Mouse (Mus musculus) intestine, postnatal 0 days (tissue): Measurements from ENCODE around the gene Castor2. TPM values are rescaled to one million over a fixed set of nuclear protein-coding genes. Genes with fewer than 3 reads are reported as not detected.

Source experiments
- ATAC-seq: fragments of 200-750 bp; cut with Nextera tagmentation; 2 replicates; pipeline ENCODE4 v1.8.0; 2017; ENCODE audit warnings: mild to moderate bottlenecking, moderate TSS enrichment, moderate library complexity
- H3K27ac ChIP-seq: fragments of 300-500 bp; sonication (generic); 2 replicates; pipeline ENCODE4 v1.5.1; 2014; ENCODE audit warnings: mild to moderate bottlenecking, low read depth, low read length, moderate library complexity
- H3K27me3 ChIP-seq: fragments of 300-500 bp; sonication (generic); replicated peaks from 2 replicates; pipeline ENCODE4 v1.6.1; 2014; ENCODE audit warnings: low read length, mixed read lengths; ENCODE audit not compliant: control insufficient read depth, insufficient read depth
- H3K36me3 ChIP-seq: fragments of 300-500 bp; sonication (generic); 2 replicates; pipeline ENCODE4 v1.6.1; 2014; ENCODE audit warnings: mild to moderate bottlenecking, moderate library complexity; ENCODE audit not compliant: control insufficient read depth, insufficient read depth
- H3K4me1 ChIP-seq: fragments of 300-500 bp; sonication (generic); replicated peaks from 2 replicates; pipeline ENCODE4 v1.6.1; 2014; ENCODE audit warnings: antibody characterized with exemption, low read length, mixed read lengths; ENCODE audit not compliant: control insufficient read depth, insufficient read depth
- H3K4me2 ChIP-seq: fragments of 300-500 bp; sonication (generic); replicated peaks from 2 replicates; pipeline ENCODE4 v1.6.1; 2014; ENCODE audit warnings: low read depth, mild to moderate bottlenecking, moderate library complexity
- H3K4me3 ChIP-seq: fragments of 300-500 bp; sonication (generic); 2 replicates; pipeline ENCODE4 v1.5.1; 2014; ENCODE audit warnings: low read depth, low read length
- H3K9ac ChIP-seq: fragments of 300-500 bp; sonication (generic); 2 replicates; pipeline ENCODE4 v1.6.1; 2014; ENCODE audit warnings: mild to moderate bottlenecking, low read depth, low read length
- H3K9me3 ChIP-seq: fragments of 300-500 bp; sonication (generic); 2 replicates; pipeline ENCODE4 v1.6.1; 2016; ENCODE audit warnings: mixed run types; ENCODE audit not compliant: control insufficient read depth
- CTCF ChIP-seq: sonication (generic); IDR thresholded peaks from 2 replicates; pipeline ENCODE4 v1.5.1; 2016; ENCODE audit warnings: low read depth, mild to moderate bottlenecking, control low read depth, antibody characterized with exemption, moderate library complexity
- WGBS: fragments of 180-500 bp; shearing (Covaris S2); extraction: QIAGEN DNeasy Blood & Tissue Kit; methylation state at CpG from one replicate; pipeline ENCODE4 v1.1.7; 2014; 5-methylcytosine and 5-hydroxymethylcytosine counted together
- polyA plus RNA-seq: library from polyadenylated mRNA; unstranded; fragments of >200 nt; fragmentation: Nextera tagmentation; extraction: Ambion mirVana; gene quantifications from 2 replicates; pipeline ENCODE4 v1.2.1, GENCODE M21; 2015

Gene Castor2
- polyA plus RNA-seq, 1 experiment from 2014 or later: 24.1 TPM

- Histone ChIP-seq H3K4me2 (peak overlapping the region; percentile 75), H3K27me3 (no peaks in the 10 kb centered on the region), H3K27ac (peak overlapping the region; percentile 90; the same call in 1 of the 2 replicates), H3K9ac (no peak overlapping the region), H3K4me1 (0 out of 2 replicates have a peak, but pooled peaks cover 10% of the 10 kb centered on the region), H3K4me3 (peak overlapping the region; percentile 80; the same call in 1 of the 2 replicates), H3K36me3 (no peaks in the 10 kb centered on the region), H3K9me3 (no peaks in the 10 kb centered on the region)
- no peak for ATAC-seq
- no peak for TF ChIP-seq CTCF
- WGBS: 34% methylated on average over 7 of the region's 7 CpGs
Observed at GRCm38 (mm10) chr5:134183162-134183561, 83.7 kb downstream of the Castor2 start.

DNA sequence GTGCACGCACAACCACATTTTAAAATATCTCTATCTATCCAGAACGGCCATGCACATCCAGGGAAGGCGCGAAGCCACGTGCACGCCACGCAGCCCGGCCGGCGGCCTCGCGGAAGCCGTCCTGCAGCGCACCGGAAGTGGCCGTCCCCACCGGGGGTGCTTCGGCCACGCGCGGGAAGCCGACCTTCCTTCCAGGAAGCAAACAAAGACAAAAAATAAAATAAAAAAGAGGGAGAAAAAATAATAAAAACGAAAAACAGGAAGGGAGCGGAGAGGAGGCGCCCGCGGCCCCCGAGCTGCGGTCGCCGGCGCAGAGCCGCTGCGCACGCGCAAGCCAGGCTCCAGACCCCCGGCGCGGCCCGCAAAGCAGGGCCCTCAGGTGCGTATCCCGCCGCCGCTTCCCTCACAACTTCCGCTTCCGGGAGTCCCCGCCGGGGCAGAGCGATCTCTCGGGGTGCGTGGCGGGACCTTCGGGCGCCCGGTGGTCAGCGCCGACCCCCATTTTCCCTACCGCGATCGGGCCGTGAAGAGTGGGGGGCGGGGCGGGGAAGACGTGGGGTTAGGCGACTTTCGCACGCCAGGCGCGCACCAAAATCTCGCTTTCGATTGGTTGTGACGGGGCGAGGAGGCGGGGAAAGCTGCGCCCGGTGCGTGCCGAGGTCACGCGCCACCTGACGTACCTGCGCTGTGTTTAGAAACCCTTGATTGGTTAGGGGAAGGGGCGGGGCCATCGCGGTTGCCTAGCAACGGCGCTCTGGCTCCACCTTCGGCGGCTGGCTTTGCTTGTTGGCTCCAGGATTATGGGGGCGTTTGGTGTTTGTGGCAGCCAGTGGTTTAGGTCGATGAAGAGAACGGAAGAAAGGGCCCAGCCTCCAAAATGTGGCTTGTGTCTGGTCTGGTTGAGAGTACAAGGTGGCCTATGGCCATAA lies 84.6 kb downstream of the Castor2 start, which contains the start of gene Gtf2ird2:
TSS of gene Gtf2ird2 (plus strand) at position 140 of the 929 bp plus-strand sequence.
- Histone ChIP-seq H3K27me3 (no peaks in the 10 kb centered on the region), H3K36me3 (no peaks in the 10 kb centered on the region), H3K4me1 (0 out of 2 replicates have a peak, but pooled peaks cover 10% of the 10 kb centered on the region), H3K9me3 (no peaks in the 10 kb centered on the region), H3K4me3 (peak within 1 kb of the TSS; percentile 80), H3K9ac (peak within 1 kb of the TSS; percentile 83), H3K4me2 (peak within 1 kb of the TSS; percentile 75), H3K27ac (peak within 1 kb of the TSS; percentile 90)
- ATAC-seq: peak; percentile 95
- under 1% methylated on average over 91 of the region's 92 CpGs for WGBS
- TF ChIP-seq CTCF: peak; percentile 33; the same call in 1 of the 2 replicates

DNA sequence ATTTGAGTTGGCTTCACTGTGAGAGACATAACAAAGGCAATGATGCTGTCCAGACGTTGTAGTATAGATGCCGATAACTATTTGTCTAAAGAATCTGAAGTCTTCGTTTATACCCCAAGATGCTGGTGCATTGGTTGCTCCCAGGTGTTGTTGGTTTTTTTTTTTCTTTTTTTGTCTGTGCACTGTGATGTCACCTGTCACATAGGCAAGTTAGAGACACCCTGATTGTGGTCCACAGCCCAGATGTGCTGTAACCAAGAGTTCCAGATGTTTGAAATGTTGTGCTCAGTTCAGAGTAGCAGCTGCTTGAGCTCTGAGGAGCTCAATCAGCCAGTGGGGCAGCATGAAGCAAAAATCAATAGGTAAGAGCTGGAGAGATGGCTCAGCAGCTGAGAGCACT lies 86.5 kb downstream of the Castor2 start:
- Histone ChIP-seq H3K27ac (no peak overlapping the region), H3K4me2 (no peak overlapping the region), H3K9ac (no peak overlapping the region), H3K9me3 (no peaks in the 10 kb centered on the region), H3K4me1 (0 out of 2 replicates have a peak, but pooled peaks cover 10% of the 10 kb centered on the region), H3K4me3 (no peak overlapping the region), H3K27me3 (no peaks in the 10 kb centered on the region), H3K36me3 (no peaks in the 10 kb centered on the region)
- ATAC-seq: no peak
- no peak for TF ChIP-seq CTCF
- 73% methylated on average over 3 of the region's 3 CpGs for WGBS

DNA sequence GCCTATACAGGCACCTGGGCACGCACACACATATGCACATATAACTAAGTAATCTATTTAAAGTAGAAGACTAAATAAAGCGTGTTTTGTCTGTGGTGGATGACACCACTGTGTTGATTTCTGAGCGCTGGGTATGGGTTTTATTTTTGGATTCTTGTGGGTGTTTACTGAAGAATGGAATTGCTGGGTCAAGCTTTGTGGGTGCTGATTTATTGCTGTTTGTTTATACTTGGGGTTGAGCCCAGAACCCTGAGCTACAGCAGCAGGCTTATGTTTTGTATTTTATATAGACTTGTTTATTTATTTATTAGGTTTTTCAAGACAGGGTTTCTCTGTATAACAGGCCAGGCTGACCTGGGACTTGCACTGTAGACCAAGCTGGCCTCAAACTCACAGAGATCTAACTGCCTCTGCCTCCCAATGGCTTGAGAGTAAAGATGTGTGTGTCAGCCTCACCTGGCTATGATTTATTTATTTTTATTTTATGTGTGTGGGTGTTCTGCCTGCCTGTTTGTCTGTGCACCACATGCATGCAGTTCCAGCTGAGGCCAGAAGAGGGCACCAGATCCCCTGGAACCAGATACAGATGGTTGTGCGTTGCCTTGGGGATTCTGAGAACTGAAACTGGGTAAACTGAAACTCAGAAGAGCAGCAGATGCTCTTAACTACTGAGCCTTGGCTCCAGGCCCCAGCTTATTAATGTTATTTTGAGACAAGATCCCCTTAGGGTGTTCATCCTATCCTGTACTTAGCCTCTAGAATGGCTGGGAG lies 87.6 kb downstream of the Castor2 start:
- H3K27me3 ChIP-seq: no peaks in the 10 kb centered on the region
- 70% methylated on average over 4 of the region's 4 CpGs for WGBS
- H3K4me1 ChIP-seq: 0 out of 2 replicates have a peak, but pooled peaks cover 9% of the 10 kb centered on the region
- H3K36me3 ChIP-seq: peaks cover 3% of the 10 kb centered on the region; the same call in 1 of the 2 replicates
- no peak overlapping the region for H3K27ac ChIP-seq
- H3K4me3 ChIP-seq: no peak overlapping the region
- no peak overlapping the region for H3K4me2 ChIP-seq
- H3K9me3 ChIP-seq: no peaks in the 10 kb centered on the region
- peak; percentile 91 for TF ChIP-seq CTCF
- ATAC-seq: no peak
- no peak overlapping the region for H3K9ac ChIP-seq

GRCm38 (mm10) chr5:134188571-134188970 lies 89.1 kb downstream of the Castor2 start:
- no peak overlapping the region for H3K27ac ChIP-seq
- TF ChIP-seq CTCF: no peak
- H3K27me3 ChIP-seq: no peaks in the 10 kb centered on the region
- H3K36me3 ChIP-seq: peaks cover 3% of the 10 kb centered on the region; the same call in 1 of the 2 replicates
- no peak overlapping the region for H3K4me3 ChIP-seq
- H3K4me2 ChIP-seq: no peak overlapping the region
- ATAC-seq: no peak
- 0 out of 2 replicates have a peak, but pooled peaks cover under 1% of the 10 kb centered on the region for H3K4me1 ChIP-seq
- 65% methylated on average over 7 of the region's 7 CpGs for WGBS
- no peaks in the 10 kb centered on the region for H3K9me3 ChIP-seq
- H3K9ac ChIP-seq: no peak overlapping the region

DNA sequence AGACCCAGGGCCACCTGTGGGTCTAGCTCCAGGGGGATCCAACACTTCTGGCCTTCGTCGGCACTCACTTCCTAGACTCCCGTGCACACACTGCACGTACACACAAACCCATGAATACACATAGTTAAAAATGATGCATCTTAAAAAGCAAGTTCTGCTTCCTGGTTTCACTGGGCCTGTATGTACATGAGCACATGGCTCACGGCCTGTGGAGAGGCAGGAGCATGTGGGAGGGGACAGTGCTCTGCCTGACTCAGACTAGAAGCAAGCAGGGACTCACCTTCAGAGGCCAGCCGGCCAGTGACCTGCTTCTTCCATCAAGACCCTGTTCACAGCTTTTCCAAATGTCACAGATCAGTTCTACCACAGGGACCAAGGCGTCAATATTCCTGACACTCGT lies 94.2 kb downstream of the Castor2 start:
- 85% methylated on average over 8 of the region's 8 CpGs for WGBS
- H3K4me1 ChIP-seq: no peaks in the 10 kb centered on the region
- no peaks in the 10 kb centered on the region for H3K9me3 ChIP-seq
- ATAC-seq: no peak
- no peak overlapping the region for H3K4me3 ChIP-seq
- no peak overlapping the region for H3K4me2 ChIP-seq
- no peaks in the 10 kb centered on the region for H3K27me3 ChIP-seq
- TF ChIP-seq CTCF: no peak
- H3K36me3 ChIP-seq: peaks cover 17% of the 10 kb centered on the region; the same call in 1 of the 2 replicates
- H3K9ac ChIP-seq: no peak overlapping the region
- no peak overlapping the region for H3K27ac ChIP-seq

Other genes with a start within 250 kb of the Castor2 start
- 14.7 and 16.1 TPM in 2 replicates for gene Rcc1l, start 77.1 kb downstream of the Castor2 start, polyA plus RNA-seq
- gene Gtf2ird2, start 84.3 kb downstream of the Castor2 start, polyA plus RNA-seq: 2.9 and 3.6 TPM in 2 replicates
- gene Ncf1, start 129.9 kb downstream of the Castor2 start, polyA plus RNA-seq: 2.1 TPM in 2 replicates
- 53.4 and 62.6 TPM in 2 replicates for gene Gtf2i, start 215.0 kb downstream of the Castor2 start, polyA plus RNA-seq